ENCODE assay signal across 16 mouse cellular contexts in the genomic region with DNA sequence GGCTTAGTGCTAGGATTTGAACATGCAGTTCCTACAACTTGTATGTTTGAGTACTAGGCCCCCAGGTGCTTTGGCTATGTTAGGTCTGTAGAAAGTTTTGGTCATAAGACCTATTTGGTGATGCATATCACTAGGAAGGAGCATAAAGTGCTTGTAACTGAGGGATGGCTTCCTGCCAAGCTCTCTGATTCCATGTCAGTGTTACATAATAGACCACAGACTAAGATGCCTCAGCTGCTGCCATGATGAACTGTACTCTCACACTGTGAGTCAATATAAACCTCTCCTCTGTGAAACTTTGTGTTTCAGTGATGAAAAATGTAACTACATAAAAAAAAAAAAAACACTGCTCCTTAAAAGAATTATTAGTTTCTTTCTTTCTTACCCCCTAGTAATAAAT.
DNase-seq lines count a peak whose midpoint lies in the region; ATAC-seq and TF ChIP-seq lines count a peak whose summit lies in the region.
"Had no signal": no experiment of that assay in that cellular context is flagged by ENCODE, and none has a peak within 500 bp of the region (broad histone marks: within the 10 kb centered on the region; RNA-seq: fewer than 3 reads in every experiment).

No protein-coding gene starts in this region.

- peak; percentile 9 for DNase-seq in hindbrain, postnatal 0 days (ENCODE audit: low spot score)
- no peak for DNase-seq in hindbrain, embryonic 10.5 days (ENCODE audit: low spot score)
- DNase-seq in lung, postnatal 0 days (ENCODE audit: low spot score), result peak; percentile 17
- DNase-seq in lung, adult 2 months, result no peak
- DNase-seq in adrenal gland, postnatal 14 days, result peak; percentile 6
- DNase-seq: cerebellum, adult 9-10 months; liver had no signal

- no peak overlapping the region for H3K4me3 ChIP-seq in hindbrain, postnatal 0 days (ENCODE audit: low read length)
- no peak overlapping the region for H3K4me3 ChIP-seq in hindbrain, embryonic 10.5 days
- H3K4me3 ChIP-seq in lung, postnatal 0 days (ENCODE audit: low read depth, low read length), result no peak overlapping the region
- no peak overlapping the region for H3K4me3 ChIP-seq in lung, adult 2 months (replicated peaks; ENCODE audit: extremely low read depth, low read depth, low read length)
- H3K4me3 ChIP-seq in intestine, embryonic 15.5 days (replicated peaks), result no peak overlapping the region
- H3K4me3 ChIP-seq: embryonic facial prominence, embryonic 12.5 days; heart, embryonic 12.5 days; hindbrain, embryonic 12.5 days; neural tube, embryonic 15.5 days had no signal

- H3K36me3 ChIP-seq in hindbrain, postnatal 0 days (ENCODE audit: insufficient read depth, low read length), result no peaks in the 10 kb centered on the region
- H3K36me3 ChIP-seq in hindbrain, embryonic 10.5 days, result no peaks in the 10 kb centered on the region
- H3K36me3 ChIP-seq in lung, postnatal 0 days (ENCODE audit: insufficient read depth, low read length), result no peaks in the 10 kb centered on the region
- H3K36me3 ChIP-seq in intestine, embryonic 15.5 days, result no peaks in the 10 kb centered on the region
- H3K36me3 ChIP-seq: embryonic facial prominence, embryonic 12.5 days; heart, embryonic 12.5 days; hindbrain, embryonic 12.5 days; neural tube, embryonic 15.5 days had no signal

- no peak for TF ChIP-seq CTCF in hindbrain, postnatal 0 days (IDR thresholded peaks at IDR 0.05; ENCODE audit: low read depth)
- TF ChIP-seq CTCF in lung, postnatal 0 days (IDR thresholded peaks at IDR 0.05), result no peak
- TF ChIP-seq CTCF in lung, adult 2 months (IDR thresholded peaks at IDR 0.05; ENCODE audit: insufficient read depth, low read length), result no peak

- no peak overlapping the region for H3K4me2 ChIP-seq in hindbrain, postnatal 0 days (ENCODE audit: low read depth, low read length)
- no peak overlapping the region for H3K4me2 ChIP-seq in lung, postnatal 0 days (replicated peaks; ENCODE audit: low read depth, low read length)
- H3K4me2 ChIP-seq in intestine, embryonic 15.5 days (replicated peaks), result no peak overlapping the region
- H3K4me2 ChIP-seq: embryonic facial prominence, embryonic 12.5 days; heart, embryonic 12.5 days; hindbrain, embryonic 12.5 days; neural tube, embryonic 15.5 days had no signal

- no peaks in the 10 kb centered on the region for H3K27me3 ChIP-seq in hindbrain, postnatal 0 days (ENCODE audit: insufficient read depth, low read length)
- no peaks in the 10 kb centered on the region for H3K27me3 ChIP-seq in hindbrain, embryonic 10.5 days (ENCODE audit: insufficient read depth, poor library complexity, severe bottlenecking)
- no peaks in the 10 kb centered on the region for H3K27me3 ChIP-seq in lung, postnatal 0 days (replicated peaks; ENCODE audit: insufficient read depth, low read length)
- no peaks in the 10 kb centered on the region for H3K27me3 ChIP-seq in intestine, embryonic 15.5 days (replicated peaks)
- H3K27me3 ChIP-seq: CH12.LX; embryonic facial prominence, embryonic 12.5 days; heart, embryonic 12.5 days; hindbrain, embryonic 12.5 days; neural tube, embryonic 15.5 days had no signal

- no peak for TF ChIP-seq POLR2A in lung, adult 2 months (IDR thresholded peaks at IDR 0.05; ENCODE audit: borderline replicate concordance, extremely low read depth, low read depth, low read length)

- H3K4me1 ChIP-seq in hindbrain, postnatal 0 days (ENCODE audit: insufficient read depth, low read length), result no peaks in the 10 kb centered on the region
- H3K4me1 ChIP-seq in hindbrain, embryonic 10.5 days (replicated peaks), result no peaks in the 10 kb centered on the region
- H3K4me1 ChIP-seq in lung, postnatal 0 days (ENCODE audit: insufficient read depth, low read depth, low read length), result no peaks in the 10 kb centered on the region
- no peaks in the 10 kb centered on the region for H3K4me1 ChIP-seq in lung, adult 2 months (ENCODE audit: control insufficient read depth, insufficient read depth, low read length)
- no peaks in the 10 kb centered on the region for H3K4me1 ChIP-seq in intestine, embryonic 15.5 days (replicated peaks)
- H3K4me1 ChIP-seq: embryonic facial prominence, embryonic 12.5 days; heart, embryonic 12.5 days; hindbrain, embryonic 12.5 days; neural tube, embryonic 15.5 days had no signal

- no peak overlapping the region for H3K27ac ChIP-seq in hindbrain, postnatal 0 days
- H3K27ac ChIP-seq in hindbrain, embryonic 10.5 days, result no peak overlapping the region
- no peak overlapping the region for H3K27ac ChIP-seq in lung, postnatal 0 days (ENCODE audit: low read length)
- no peak overlapping the region for H3K27ac ChIP-seq in intestine, embryonic 15.5 days
- H3K27ac ChIP-seq: embryonic facial prominence, embryonic 12.5 days; hindbrain, embryonic 12.5 days; kidney, postnatal 0 days; neural tube, embryonic 15.5 days had no signal

- TF ChIP-seq EP300 in lung, postnatal 0 days (IDR thresholded peaks at IDR 0.05), result no peak

- no peak overlapping the region for H3K9ac ChIP-seq in hindbrain, postnatal 0 days (replicated peaks; ENCODE audit: low read length)
- H3K9ac ChIP-seq in lung, postnatal 0 days (replicated peaks; ENCODE audit: low read depth), result no peak overlapping the region
- no peak overlapping the region for H3K9ac ChIP-seq in intestine, embryonic 15.5 days
- H3K9ac ChIP-seq: embryonic facial prominence, embryonic 12.5 days; heart, embryonic 12.5 days; hindbrain, embryonic 12.5 days; neural tube, embryonic 15.5 days had no signal

- H3K9me3 ChIP-seq in hindbrain, postnatal 0 days (ENCODE audit: low read length), result no peaks in the 10 kb centered on the region
- no peaks in the 10 kb centered on the region for H3K9me3 ChIP-seq in hindbrain, embryonic 10.5 days
- H3K9me3 ChIP-seq in lung, postnatal 0 days (ENCODE audit: low read length), result no peaks in the 10 kb centered on the region
- H3K9me3 ChIP-seq in intestine, embryonic 15.5 days, result no peaks in the 10 kb centered on the region
- H3K9me3 ChIP-seq: embryonic facial prominence, embryonic 12.5 days; heart, embryonic 12.5 days; hindbrain, embryonic 12.5 days; neural tube, embryonic 15.5 days had no signal

- no peak for ATAC-seq in hindbrain, postnatal 0 days
- no peak for ATAC-seq in lung, postnatal 0 days
- ATAC-seq in megakaryocyte progenitor cell, adult 5-6 weeks (replicated peaks; ENCODE audit: poor library complexity), result peak; percentile 60
- ATAC-seq in intestine, embryonic 15.5 days, result no peak
- ATAC-seq: forebrain, embryonic 16.5 days had no signal

Comparison
In these comparisons a context has a peak if more than half of its experiments do, and no peak if none do; other contexts are left out.
1. DNase-seq: peak in hindbrain, postnatal 0 days (single experiment), lung, postnatal 0 days (single experiment) and adrenal gland, postnatal 14 days (single experiment); none in hindbrain, embryonic 10.5 days (single experiment) and lung, adult 2 months (single experiment).